22 mouse cellular contexts compared by ENCODE assay signal in genomic region chr9:111161213-111161612, GRCm38 (mm10). TPM values are rescaled to one million over a fixed set of nuclear protein-coding genes. Genes with fewer than 3 reads are reported as not detected.
DNase-seq lines count a peak whose midpoint lies in the region; ATAC-seq and TF ChIP-seq lines count a peak whose summit lies in the region.
"Had no signal": no experiment of that assay in that cellular context is flagged by ENCODE, and none has a peak within 500 bp of the region (broad histone marks: within the 10 kb centered on the region; RNA-seq: fewer than 3 reads in every experiment).

No protein-coding gene starts in this region.

- no peak overlapping the region for H3K4me3 ChIP-seq in lung, adult 2 months (replicated peaks; ENCODE audit: extremely low read depth, low read depth, low read length)
- no peak overlapping the region for H3K4me3 ChIP-seq in forebrain, embryonic 12.5 days (replicated peaks)
- H3K4me3 ChIP-seq: embryonic facial prominence, embryonic 12.5 days; forebrain, embryonic 13.5 days; heart, embryonic 13.5 days; hindbrain, embryonic 13.5 days; intestine, embryonic 15.5 days had no signal

- no peak overlapping the region for H3K4me2 ChIP-seq in forebrain, embryonic 12.5 days
- H3K4me2 ChIP-seq: embryonic facial prominence, embryonic 12.5 days; forebrain, embryonic 13.5 days; heart, embryonic 13.5 days; hindbrain, embryonic 13.5 days; intestine, embryonic 15.5 days had no signal

- no peaks in the 10 kb centered on the region for H3K27me3 ChIP-seq in forebrain, embryonic 12.5 days
- H3K27me3 ChIP-seq: embryonic facial prominence, embryonic 12.5 days; forebrain, embryonic 13.5 days; heart, embryonic 13.5 days; hindbrain, embryonic 13.5 days; intestine, embryonic 15.5 days; Patski had no signal

- H3K36me3 ChIP-seq in forebrain, embryonic 12.5 days (replicated peaks), result peaks cover 9% of the 10 kb centered on the region; the same call in 1 of the 2 replicates
- H3K36me3 ChIP-seq: embryonic facial prominence, embryonic 12.5 days; intestine, embryonic 15.5 days had no signal

- no peak for TF ChIP-seq POLR2A in brain, embryonic 14.5 days (IDR thresholded peaks at IDR 0.05; ENCODE audit: borderline replicate concordance, extremely low read depth, insufficient read depth, insufficient read length, poor library complexity, severe bottlenecking)
- no peak for TF ChIP-seq POLR2A in lung, adult 2 months (IDR thresholded peaks at IDR 0.05; ENCODE audit: borderline replicate concordance, extremely low read depth, low read depth, low read length)

- peak; percentile 45 for DNase-seq in heart, adult 11 months
- no peak for DNase-seq in heart, postnatal 25 days (ENCODE audit: low spot score)
- peak; percentile 15 for DNase-seq in brain, embryonic 14.5 days (ENCODE audit: low read depth)
- peak; percentile 35 for DNase-seq in induced T-regulatory cell, adult 2 months (ENCODE audit: low read depth)
- no peak for DNase-seq in lung, adult 2 months
- DNase-seq in testis, postnatal 14 days (ENCODE audit: low spot score), result no peak
- DNase-seq: adrenal gland, adult 2 months; adrenal gland, postnatal 25 days; cerebellum, adult 2 months; cerebellum, postnatal 10 days; forebrain, postnatal 0 days; gastrocnemius, postnatal 14 days; heart, postnatal 4 days had no signal

- WGBS in lung, adult 2 months, result 72% methylated on average over 14 of the region's 14 CpGs
- 94% methylated on average over 14 of the region's 14 CpGs for WGBS in forebrain, embryonic 12.5 days

- TF ChIP-seq CTCF in brain, embryonic 14.5 days (IDR thresholded peaks at IDR 0.05; ENCODE audit: borderline replicate concordance, extremely low read depth, insufficient read depth, insufficient read length), result no peak
- no peak for TF ChIP-seq CTCF in lung, adult 2 months (IDR thresholded peaks at IDR 0.05; ENCODE audit: insufficient read depth, low read length)

- no peak overlapping the region for H3K27ac ChIP-seq in forebrain, embryonic 12.5 days
- H3K27ac ChIP-seq: embryonic facial prominence, embryonic 12.5 days; forebrain, embryonic 13.5 days; heart, embryonic 13.5 days; hindbrain, embryonic 13.5 days; hindbrain, postnatal 0 days; intestine, embryonic 15.5 days had no signal

- no peaks in the 10 kb centered on the region for H3K9me3 ChIP-seq in forebrain, embryonic 12.5 days
- H3K9me3 ChIP-seq: embryonic facial prominence, embryonic 12.5 days; forebrain, embryonic 13.5 days; heart, embryonic 13.5 days; hindbrain, embryonic 13.5 days; intestine, embryonic 15.5 days had no signal

- intact Hi-C loops in heart, postnatal 25 days (cut with DNase I), result no loop called here

- peak; percentile 58 for ATAC-seq in megakaryocyte-erythroid progenitor cell, adult 5-6 weeks (replicated peaks; ENCODE audit: low FRiP score, low TSS enrichment, poor library complexity, severe bottlenecking)
- ATAC-seq in forebrain, embryonic 12.5 days (ENCODE audit: low FRiP score), result no peak
- ATAC-seq: forebrain, embryonic 13.5 days; forebrain, postnatal 0 days; hindbrain, postnatal 0 days; intestine, embryonic 15.5 days; Patski had no signal

- H3K9ac ChIP-seq in forebrain, embryonic 12.5 days, result no peak overlapping the region
- H3K9ac ChIP-seq: embryonic facial prominence, embryonic 12.5 days; forebrain, embryonic 13.5 days; forebrain, postnatal 0 days; heart, embryonic 13.5 days; hindbrain, embryonic 13.5 days; intestine, embryonic 15.5 days had no signal

- peaks cover 2% of the 10 kb centered on the region; the same call in 1 of the 2 replicates for H3K4me1 ChIP-seq in lung, adult 2 months (ENCODE audit: control insufficient read depth, insufficient read depth, low read length)
- H3K4me1 ChIP-seq in forebrain, embryonic 12.5 days, result 0 out of 2 replicates have a peak, but pooled peaks cover under 1% of the 10 kb centered on the region
- H3K4me1 ChIP-seq: embryonic facial prominence, embryonic 12.5 days; hindbrain, embryonic 13.5 days; intestine, embryonic 15.5 days had no signal

RNA-seq across cellular contexts. Expression of gene Lrrfip2, which starts 43.8 kb away (rescaled TPM):
- 10 to 100 TPM; 82.4 to 91.7 TPM for total RNA-seq in heart, postnatal 25 days (2021)
- polyA plus RNA-seq in brain, embryonic 14.5 days (2012; rRNA removed), result 32.9 and 41.3 TPM in 2 replicates
- 15.9 and 31.8 TPM in 2 replicates for total RNA-seq in megakaryocyte-erythroid progenitor cell, adult 5-6 weeks (2014; fragmentation: Nextera tagmentation)
- 54.7 and 56.0 TPM in 2 replicates for total RNA-seq in megakaryocyte-erythroid progenitor cell, adult 5-6 weeks (2017)
- 19.8 and 22.3 TPM in 2 replicates for polyA plus RNA-seq in lung, adult 2 months (2012; rRNA removed)
- polyA plus RNA-seq in forebrain, embryonic 12.5 days (2016; fragmentation: Nextera tagmentation; extraction: Ambion mirVana), result 48.8 and 52.8 TPM in 2 replicates

Comparison
In these comparisons a context has a peak if more than half of its experiments do, and no peak if none do; other contexts are left out.
1. DNase-seq: peak in heart, adult 11 months (single experiment), brain, embryonic 14.5 days (single experiment) and induced T-regulatory cell, adult 2 months (single experiment); none in heart, postnatal 25 days (single experiment), lung, adult 2 months (single experiment) and testis, postnatal 14 days (single experiment).